Mouse (Mus musculus) right cerebral cortex, postnatal 10 days (tissue): Measurements from ENCODE around the gene Ankle2.

Experiments used
- DNase-seq, 2 experiments: peaks; one replicate each; pipeline ENCODE4 v3.0.0; 2021; ENCODE audit warnings: low spot score in 2 of 2

Gene Ankle2

DNA sequence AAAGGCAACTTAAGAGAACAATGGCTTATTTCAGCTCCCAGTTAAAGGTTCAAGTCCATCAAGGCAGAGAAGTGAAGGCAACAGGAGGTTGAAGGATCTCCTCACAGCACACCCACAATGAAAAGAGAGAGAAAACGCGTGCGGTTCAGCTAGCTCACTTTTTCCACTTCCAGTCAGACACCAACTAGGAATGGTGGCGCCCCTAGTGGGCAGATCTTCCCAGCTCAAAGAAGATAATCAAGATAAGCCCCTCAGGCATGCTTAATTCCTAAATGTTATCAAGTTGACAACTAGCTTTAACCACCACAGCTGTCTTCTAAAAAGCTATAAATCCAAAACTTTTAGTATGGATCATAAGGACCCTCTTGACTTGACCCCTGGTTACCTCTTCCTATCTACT, 53.7 kb downstream of the Ankle2 start:
- peak; percentile 38 to 63 for DNase-seq

- DNase-seq, result no peak
Observed at GRCm38 (mm10) chr5:110285156-110285555, 54.4 kb downstream of the Ankle2 start.

DNA sequence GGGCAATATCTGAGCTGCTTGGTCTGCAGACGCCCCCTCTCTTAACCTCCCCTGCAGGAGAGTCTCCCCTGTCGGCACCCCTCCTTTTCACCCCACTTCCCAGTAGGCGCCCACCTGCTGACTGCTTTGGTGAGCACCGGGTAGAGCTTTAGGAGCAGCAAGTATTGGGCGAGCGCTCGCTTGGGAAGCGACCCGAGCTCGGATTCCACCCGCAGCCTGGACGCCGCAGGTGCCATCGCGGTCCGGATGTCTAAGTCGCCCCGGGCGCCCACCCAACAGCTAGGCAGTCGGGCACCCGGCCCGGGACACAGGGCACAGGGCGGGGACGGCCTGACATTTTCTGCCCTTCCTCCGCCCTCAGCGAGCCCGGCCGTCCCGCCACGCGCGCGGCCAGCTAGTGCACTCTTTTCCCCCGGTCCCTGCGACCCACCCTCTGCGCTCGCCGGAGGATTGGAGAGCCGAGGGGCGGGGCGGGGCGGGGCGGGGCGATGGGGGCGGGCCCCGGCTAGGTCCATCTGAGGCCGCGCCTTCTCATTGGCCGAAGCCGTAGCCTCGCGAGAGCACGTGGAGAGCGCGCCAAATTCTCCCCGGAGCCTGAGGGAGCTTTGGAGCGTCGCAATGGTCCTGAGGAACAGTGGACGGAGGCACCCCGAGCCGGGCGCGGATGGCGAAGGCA, 55.1 kb downstream of the Ankle2 start, which contains the start of the genes Pxmp2 and Pole:
Gene Pxmp2, minus strand, starts transcription at position 417 of the 676 bp plus-strand sequence.
Gene Pole, plus strand, starts transcription at position 537 of the 676 bp plus-strand sequence.
- peak; percentile 94 to 95 for DNase-seq

DNA sequence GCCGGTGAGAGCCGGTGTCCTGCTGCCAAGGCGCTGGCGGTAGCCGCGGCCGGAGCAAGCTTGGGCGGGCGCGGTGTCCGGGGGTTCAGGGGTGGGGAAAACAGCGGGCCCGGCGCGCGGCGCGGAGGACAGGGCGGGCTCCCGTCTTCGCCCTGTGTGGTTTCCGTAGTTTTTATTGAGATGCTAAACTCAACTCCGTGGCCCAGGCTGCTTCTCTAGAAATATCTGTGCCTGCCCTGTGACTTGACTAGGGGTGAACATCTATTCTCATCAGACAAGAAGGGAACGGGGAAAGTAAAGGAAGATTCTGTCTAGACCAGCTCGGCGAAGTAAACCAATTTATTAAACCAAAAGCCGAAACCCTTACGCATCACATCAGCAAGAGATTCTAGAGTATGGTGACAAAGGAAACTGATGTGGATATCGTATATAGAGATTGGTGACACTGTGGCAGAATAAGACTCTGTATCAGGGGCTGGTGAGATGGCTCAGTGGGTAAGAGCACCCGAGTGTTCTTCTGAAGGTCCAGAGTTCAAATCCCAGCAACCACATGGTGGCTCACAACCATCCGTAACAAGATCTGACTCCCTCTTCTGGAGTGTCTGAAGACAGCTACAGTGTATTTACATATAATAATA, 55.8 kb downstream of the Ankle2 start:
- DNase-seq, result no peak

DNA sequence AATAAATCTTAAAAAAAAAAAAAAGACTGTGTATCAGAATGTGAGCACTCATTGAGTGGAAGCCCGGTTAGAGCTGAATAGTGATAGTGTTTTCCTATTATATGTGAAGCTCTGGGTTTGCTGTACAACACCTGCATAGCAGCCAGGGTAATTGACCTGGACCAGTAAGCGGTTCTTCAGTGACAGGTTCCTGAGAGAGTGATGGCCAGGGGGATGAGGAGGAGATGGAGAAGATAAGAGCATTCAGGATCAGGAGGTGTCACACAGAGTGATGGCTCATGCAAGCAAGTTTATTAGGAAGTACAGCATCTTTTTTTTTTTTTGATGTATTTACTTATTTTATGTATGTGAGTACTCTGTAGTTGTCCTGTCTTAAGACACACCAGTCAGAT, 56.3 kb downstream of the Ankle2 start:
- no peak for DNase-seq

GRCm38 (mm10) chr5:110291649-110292048, 60.8 kb downstream of the Ankle2 start:
- DNase-seq, result no peak

DNA sequence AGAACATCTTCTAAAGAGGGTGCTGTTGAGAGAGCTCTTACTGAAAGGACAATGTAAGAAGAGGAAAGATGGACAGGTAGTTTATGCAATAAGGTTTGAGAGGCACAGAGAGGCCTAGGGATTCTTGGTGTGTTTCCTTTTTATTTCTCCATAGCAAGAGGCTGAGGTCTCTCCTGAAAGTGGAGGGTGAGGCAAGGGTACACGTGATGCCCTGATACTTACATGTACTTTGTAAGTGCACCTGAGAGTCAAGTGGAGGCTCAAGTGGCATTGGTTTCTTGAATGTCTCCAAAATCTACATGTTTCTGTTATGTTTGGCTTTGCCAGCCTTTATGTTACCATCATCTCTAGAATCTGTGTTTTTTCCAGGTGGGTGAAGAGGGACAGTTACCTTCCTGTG, 65.8 kb downstream of the Ankle2 start:
- DNase-seq, result no peak

DNA sequence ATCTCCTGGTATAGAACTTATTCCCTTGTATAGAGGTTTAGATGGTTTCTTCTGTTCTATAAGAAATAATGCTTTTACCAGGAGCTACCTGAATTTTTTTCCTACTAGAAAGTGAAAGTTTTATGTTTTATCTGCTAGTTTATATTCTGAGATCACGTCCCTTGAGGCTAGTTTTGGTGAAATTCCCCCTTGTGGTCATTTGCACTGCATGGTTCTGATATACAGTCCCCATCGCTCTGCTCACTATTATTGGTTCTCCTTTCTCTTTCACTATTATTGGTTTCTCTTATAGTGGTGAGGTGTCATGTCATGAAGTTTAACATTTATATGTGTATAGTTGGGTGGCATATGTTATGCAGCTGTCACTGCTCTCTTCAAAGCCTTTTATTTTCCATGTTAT, 69.8 kb downstream of the Ankle2 start:
- DNase-seq, result no peak
